Mouse (Mus musculus) CH12.LX (cell line): ENCODE measurements at regions not wholly inside any gene's neighbourhood (a gene's known extent, or its start where the extent isn't known, plus 50 kb on each side); places are given as distances from the start of the nearest gene placed in this dataset.

Experiments
- CTCF ChIP-seq, 2 experiments: IDR thresholded peaks in 1 of 2; conservative IDR thresholded peaks in 1 of 2; 2 replicates each; pipeline ENCODE4 v1.5.1; 2011 to 2012; ENCODE audit warnings: low read depth in 2 of 2, low read length in 2 of 2, improper control_type of control experiment in 1 of 2, inconsistent platforms in 1 of 2, mild to moderate bottlenecking in 1 of 2, moderate library complexity in 1 of 2
- EP300 ChIP-seq: IDR thresholded peaks from 2 replicates; pipeline ENCODE4 v1.6.1; 2011; ENCODE audit warnings: low read length, improper control_type of control experiment
- GABPA ChIP-seq: IDR thresholded peaks from 2 replicates; pipeline ENCODE4 v1.6.1; 2012; ENCODE audit warnings: low read depth, low read length, improper control_type of control experiment, inconsistent platforms; ENCODE audit not compliant: insufficient replicate concordance
- MAFK ChIP-seq: IDR thresholded peaks from 2 replicates; pipeline ENCODE4 v1.6.1; 2011; ENCODE audit warnings: low read length, improper control_type of control experiment; ENCODE audit not compliant: insufficient replicate concordance
- NELFE ChIP-seq: IDR thresholded peaks from 2 replicates; pipeline ENCODE4 v1.6.1; 2011; ENCODE audit warnings: low read depth, low read length, improper control_type of control experiment
- RAD21 ChIP-seq: IDR thresholded peaks from 2 replicates; pipeline ENCODE4 v1.6.1; 2011; ENCODE audit warnings: low read depth, mild to moderate bottlenecking, low read length, improper control_type of control experiment, moderate library complexity
- TCF12 ChIP-seq: IDR thresholded peaks from 2 replicates; pipeline ENCODE4 v1.6.1; 2014; ENCODE audit warnings: low read depth, mild to moderate bottlenecking, inconsistent platforms, low read length, improper control_type of control experiment

GRCm38 (mm10) chr15:87952531-87952930 is 408.4 kb downstream of the Fam19a5 start:
- no peak for TF ChIP-seq EP300
- TF ChIP-seq MAFK = no peak
- no peak for TF ChIP-seq RAD21
- TF ChIP-seq CTCF (conservative IDR thresholded peaks at IDR 0.05 in 1 of 2, IDR thresholded peaks at IDR 0.05 in 1 of 2; ENCODE audit: low read depth in 2 of 2, low read length in 2 of 2) = no peak
- no peak for TF ChIP-seq NELFE
- TF ChIP-seq GABPA = no peak
- TF ChIP-seq TCF12 = no peak
